Mouse (Mus musculus): ENCODE measurements around the gene Tor4a.

The Tor4a gene

GRCm38 (mm10) chr2:25170326-25171100, 26.2 kb downstream of the Tor4a start:
- DNase-seq (ENCODE audit: low spot score): no peak

GRCm38 (mm10) chr2:25169778-25170177, 26.9 kb downstream of the Tor4a start:
- DNase-seq (ENCODE audit: low spot score): peak; percentile 83

- DNase-seq (ENCODE audit: low spot score): no peak
Observed at GRCm38 (mm10) chr2:25168665-25168978, 28.1 kb downstream of the Tor4a start.

- peak; percentile 87 for DNase-seq (ENCODE audit: low spot score)
Observed at GRCm38 (mm10) chr2:25167919-25168664, 28.6 kb downstream of the Tor4a start.

- peak; percentile 33 for DNase-seq (ENCODE audit: low spot score)
Observed at GRCm38 (mm10) chr2:25167481-25167880, 29.2 kb downstream of the Tor4a start.

GRCm38 (mm10) chr2:25157655-25158054, 39.0 kb downstream of the Tor4a start:
- DNase-seq (ENCODE audit: low spot score): peak; percentile 71

GRCm38 (mm10) chr2:25156990-25157389, 39.7 kb downstream of the Tor4a start:
- DNase-seq (ENCODE audit: low spot score): no peak

- DNase-seq (ENCODE audit: low spot score): no peak
Observed at GRCm38 (mm10) chr2:25156177-25156576, 40.5 kb downstream of the Tor4a start.

- DNase-seq (ENCODE audit: low spot score): no peak
Observed at GRCm38 (mm10) chr2:25151280-25151956, 45.3 kb downstream of the Tor4a start.

GRCm38 (mm10) chr2:25149643-25150042, 47.0 kb downstream of the Tor4a start:
- no peak for DNase-seq (ENCODE audit: low spot score)

- DNase-seq (ENCODE audit: low spot score): no peak
Observed at GRCm38 (mm10) chr2:25147892-25148291, 48.8 kb downstream of the Tor4a start.

- DNase-seq (ENCODE audit: low spot score): no peak
Observed at GRCm38 (mm10) chr2:25147398-25147797, 49.3 kb downstream of the Tor4a start.

GRCm38 (mm10) chr2:25145346-25145745, 51.3 kb downstream of the Tor4a start:
- DNase-seq (ENCODE audit: low spot score): no peak

All from embryo, embryonic 10 days (tissue).